Mouse (Mus musculus): ENCODE measurements around the gene Numa1. TPM values are rescaled to one million over a fixed set of nuclear protein-coding genes. Genes with fewer than 3 reads are reported as not detected.
"Not testable (repeated sequence)": the region's sequence is repeated elsewhere in the genome, so short reads cannot be mapped to it uniquely, and the experiment has no call there.

Gene Numa1
- 100 to 1,000 TPM; 101 to 112 TPM for total RNA-seq (2021)

DNA sequence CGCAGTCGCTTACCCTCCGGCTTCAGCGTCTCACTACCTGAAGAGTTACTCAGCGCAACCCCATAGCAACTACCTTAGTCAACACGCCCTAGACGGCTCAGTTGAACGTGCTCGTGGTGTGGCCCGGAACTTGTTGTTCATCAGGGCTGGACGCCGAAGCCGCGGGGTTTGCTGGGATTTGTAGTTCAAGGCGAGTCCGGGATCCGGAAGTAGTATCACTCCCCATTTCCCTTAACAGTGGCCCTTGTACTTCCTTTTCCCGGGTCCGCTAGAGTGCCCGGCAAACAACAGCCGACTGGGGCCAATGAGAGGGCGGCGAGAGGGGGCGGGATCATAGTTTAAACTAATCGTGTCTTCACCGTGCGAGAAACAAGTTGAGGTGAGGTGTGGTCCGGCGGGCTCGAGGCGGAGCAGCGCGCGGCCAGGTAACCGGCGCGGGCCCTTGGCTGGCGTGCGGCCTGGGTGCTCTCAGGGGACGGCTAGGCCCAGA is at the start of gene Numa1, which contains the start of gene Lrrc51:
Numa1 (plus strand) TSS at position 361 of the 490 bp plus-strand sequence.
Lrrc51 (minus strand) TSS at position 145 of the 490 bp plus-strand sequence.
- peak; percentile 96 to 97 for DNase-seq

DNA sequence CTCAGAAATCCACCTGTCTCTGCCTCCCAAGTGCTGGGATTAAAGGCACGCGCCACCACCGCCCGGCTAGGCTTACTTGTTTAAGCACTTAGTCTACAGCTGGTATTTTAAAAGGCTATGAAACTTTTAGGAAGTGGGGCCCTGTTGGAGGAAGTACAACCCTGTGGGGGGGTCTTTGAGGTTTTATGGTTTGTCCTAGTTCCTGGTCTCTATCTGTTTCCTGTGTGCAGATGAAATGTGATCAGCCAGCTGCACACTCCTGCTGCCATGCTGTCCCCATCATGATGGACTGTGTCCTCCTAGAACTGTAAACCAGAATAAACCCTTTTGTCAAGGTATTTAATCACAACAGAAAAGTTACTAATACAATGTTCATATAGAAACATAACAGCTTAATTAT is 49.8 kb upstream of the Numa1 start:
- DNase-seq = no peak

- DNase-seq = no peak
These were observed 47.6 kb upstream of the Numa1 start for GRCm38 (mm10) chr7:101886274-101886673.

GRCm38 (mm10) chr7:101888460-101888859 is 45.5 kb upstream of the Numa1 start:
- no peak for DNase-seq

DNA sequence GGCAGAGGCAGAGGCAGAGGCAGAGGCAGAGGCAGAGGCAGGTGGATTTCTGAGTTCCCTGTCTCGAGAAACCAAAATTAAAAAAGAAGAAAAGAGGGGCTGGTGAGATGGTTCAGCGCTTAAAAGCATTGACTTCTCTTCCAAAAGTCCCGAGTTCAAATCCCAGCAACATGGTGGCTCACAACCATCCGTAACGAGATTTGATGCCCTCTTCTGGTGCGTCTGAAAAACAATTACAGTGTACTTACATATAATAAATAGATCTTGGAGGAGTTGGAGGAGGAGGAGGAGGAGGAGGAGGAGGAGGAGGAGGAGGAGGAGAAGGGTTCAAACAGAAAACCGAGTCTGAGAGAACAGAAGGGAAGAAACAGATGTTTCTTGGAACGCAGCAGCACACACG is 38.2 kb upstream of the Numa1 start:
- DNase-seq = no peak

- DNase-seq = peak; percentile 95 to 96
These were observed 37.5 kb upstream of the Numa1 start for GRCm38 (mm10) chr7:101896104-101897066.

GRCm38 (mm10) chr7:101900331-101901097 is 33.4 kb upstream of the Numa1 start:
- DNase-seq = no peak

GRCm38 (mm10) chr7:101901969-101902368 is 31.9 kb upstream of the Numa1 start:
- DNase-seq = no peak

DNA sequence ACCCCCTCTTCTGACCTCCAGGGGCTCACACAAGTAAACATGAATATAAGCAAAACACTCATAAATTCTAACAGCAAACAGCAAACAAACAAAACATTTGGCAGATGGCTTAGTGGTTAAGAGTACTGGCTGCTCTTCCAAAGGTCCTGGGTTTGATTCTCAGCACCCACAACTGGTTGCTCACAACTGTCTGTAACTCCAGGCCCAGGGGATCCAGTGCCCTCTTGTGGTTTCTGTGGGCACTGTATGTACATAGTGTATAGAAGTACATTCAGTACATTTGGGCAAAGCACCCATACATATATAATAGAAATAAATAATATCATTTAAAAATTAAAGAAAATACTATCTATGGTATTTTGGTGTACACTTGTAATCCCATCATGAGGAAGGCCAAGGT is 31.1 kb upstream of the Numa1 start:
- no peak for DNase-seq

DNA sequence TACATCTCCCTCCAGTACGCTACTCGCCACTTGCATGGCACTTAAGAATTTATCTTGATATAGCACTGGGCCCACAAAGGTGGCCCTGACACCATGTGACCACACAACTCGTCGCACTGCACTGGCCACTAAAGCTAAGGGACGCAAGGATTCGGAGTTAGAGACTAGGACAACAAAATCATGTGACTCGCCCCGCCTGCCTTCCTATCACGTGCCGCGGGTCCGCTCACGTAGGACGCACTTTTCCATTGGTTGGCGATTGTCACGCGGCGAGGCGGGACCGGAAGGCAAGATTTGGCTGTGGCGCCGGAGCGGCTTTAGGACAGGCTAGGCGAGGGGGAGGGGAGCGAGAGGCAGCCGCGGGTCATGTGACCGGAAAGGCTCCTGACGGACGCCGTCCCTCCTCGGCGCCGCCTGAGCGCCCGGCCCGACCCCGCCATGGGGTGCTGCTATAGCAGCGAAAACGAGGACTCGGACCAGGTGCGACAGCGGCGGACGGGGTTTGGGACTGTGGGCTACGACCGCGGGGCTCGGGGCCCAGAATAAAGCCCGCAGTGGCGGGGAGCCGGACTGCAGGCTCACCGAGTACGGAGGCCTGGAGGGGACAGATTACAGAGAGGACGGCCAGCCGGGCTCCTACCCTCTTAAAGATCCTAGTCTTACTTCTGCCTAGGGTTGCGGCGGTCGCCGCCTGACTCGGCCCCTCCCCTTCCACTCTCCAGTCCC is 28.2 kb upstream of the Numa1 start, which contains the start of gene Lamtor1:
Lamtor1 (plus strand) TSS at position 344 of the 726 bp plus-strand sequence.
- DNase-seq = peak; percentile 100

- no peak for DNase-seq
These were observed 27.6 kb upstream of the Numa1 start, which contains the start of gene Tomt for GRCm38 (mm10) chr7:101906287-101906681. Tomt (minus strand) TSS chr7:101906359.

GRCm38 (mm10) chr7:101906696-101907095 is 27.2 kb upstream of the Numa1 start:
- no peak for DNase-seq

GRCm38 (mm10) chr7:101908367-101908766 is 25.5 kb upstream of the Numa1 start:
- DNase-seq = no peak

DNA sequence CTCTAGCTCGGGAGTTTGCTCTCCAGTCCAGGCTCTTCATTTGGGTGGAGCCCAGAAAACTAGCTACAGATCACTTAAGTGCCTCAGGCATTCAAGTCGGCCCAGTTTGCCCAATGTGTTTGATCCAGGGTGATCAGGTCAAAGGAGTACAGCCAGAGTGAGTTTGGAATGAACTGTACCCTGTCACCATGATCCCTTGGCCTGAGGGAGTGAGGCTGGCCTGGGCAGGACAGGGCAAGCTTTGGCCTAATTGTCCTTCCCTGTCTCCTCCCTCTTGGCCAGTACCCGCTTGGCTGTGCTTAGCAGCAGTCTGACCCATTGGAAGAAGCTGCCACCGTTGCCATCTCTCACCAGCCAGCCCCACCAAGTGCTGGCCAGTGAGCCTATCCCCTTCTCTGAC is 23.8 kb upstream of the Numa1 start:
- DNase-seq = no peak

DNA sequence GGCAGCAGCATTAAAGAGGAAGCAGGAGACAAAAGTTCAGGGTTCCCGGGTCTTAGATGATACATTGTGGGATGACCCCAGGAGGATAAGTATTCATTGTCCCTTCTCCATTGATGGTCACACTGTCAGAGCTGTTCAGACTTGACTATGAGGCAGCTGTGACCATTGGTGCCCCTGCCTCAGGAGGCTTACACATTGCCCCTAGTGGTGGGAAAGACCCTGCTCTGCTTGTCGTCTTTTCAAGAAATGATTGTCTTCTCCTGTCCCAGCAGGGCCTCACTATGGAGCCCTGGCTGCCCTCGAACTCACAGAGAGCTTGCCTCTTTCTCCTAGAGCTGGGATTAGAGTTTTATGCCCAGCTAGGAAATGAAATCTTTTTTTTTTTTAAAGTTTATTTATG is 21.9 kb upstream of the Numa1 start:
- no peak for DNase-seq

- peak in 1 of 2 experiments; percentile 54 for DNase-seq
These were observed 15.8 kb upstream of the Numa1 start for GRCm38 (mm10) chr7:101918071-101918470.

DNA sequence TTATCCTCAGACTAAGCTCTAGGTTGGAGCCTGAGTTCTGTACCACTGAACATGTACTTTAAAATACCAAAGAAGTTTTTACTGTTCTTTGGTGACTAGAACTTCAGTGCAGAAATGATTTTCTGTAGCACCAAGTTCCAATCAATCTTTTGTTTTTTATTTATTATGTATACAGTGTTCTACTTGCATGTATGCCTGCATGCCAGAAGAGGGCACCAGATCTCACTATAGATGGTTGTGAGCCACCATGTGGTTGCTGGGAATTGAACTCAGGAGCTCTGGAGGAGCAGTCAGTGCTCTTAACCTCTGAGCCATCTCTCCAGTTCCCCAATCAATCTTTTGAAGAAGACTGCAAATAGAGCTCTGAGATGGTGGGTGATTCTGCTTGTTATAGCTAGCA is 8.0 kb upstream of the Numa1 start:
- DNase-seq = not testable (repeated sequence)

GRCm38 (mm10) chr7:101928093-101928492 is 5.8 kb upstream of the Numa1 start:
- DNase-seq = no peak

DNA sequence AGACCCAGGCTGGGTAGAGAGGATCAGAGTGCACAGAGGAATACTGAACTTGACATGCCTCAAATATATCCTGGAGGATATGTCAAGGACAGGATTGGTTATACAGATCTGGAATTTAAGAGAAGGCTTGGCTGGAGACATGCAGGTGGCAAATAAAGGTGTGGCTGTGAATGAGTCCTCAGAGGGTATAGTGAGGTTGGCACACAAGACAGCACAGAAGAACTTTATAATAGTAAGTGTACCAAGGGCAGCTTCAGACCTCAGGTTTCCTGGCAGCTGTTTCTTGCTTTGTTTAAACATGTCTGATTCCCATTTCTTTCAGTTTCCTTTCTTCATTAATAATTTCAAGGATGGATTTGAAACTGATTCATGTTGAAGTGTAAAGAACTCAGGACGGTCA is 1.4 kb upstream of the Numa1 start:
- no peak for DNase-seq

DNA sequence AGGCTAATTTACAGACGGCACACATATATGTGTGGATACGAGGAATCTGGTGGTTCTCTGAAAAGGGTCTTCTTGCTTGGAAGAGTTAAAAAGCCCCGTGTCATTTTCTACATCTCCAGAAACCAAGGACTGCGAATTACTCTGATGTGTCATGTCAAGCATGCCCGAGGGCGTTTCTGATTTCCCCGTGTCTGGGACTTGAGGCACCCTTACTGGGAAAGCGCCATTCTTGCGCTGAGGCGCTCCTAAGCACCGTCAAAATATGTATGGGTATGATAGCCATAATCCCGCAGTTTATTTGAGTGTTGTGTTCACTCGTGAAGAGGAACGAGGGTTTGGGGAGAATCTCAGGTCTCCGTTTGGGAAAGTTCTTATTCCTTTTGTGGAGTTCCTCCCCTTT is 611 bp upstream of the Numa1 start:
- no peak for DNase-seq

DNA sequence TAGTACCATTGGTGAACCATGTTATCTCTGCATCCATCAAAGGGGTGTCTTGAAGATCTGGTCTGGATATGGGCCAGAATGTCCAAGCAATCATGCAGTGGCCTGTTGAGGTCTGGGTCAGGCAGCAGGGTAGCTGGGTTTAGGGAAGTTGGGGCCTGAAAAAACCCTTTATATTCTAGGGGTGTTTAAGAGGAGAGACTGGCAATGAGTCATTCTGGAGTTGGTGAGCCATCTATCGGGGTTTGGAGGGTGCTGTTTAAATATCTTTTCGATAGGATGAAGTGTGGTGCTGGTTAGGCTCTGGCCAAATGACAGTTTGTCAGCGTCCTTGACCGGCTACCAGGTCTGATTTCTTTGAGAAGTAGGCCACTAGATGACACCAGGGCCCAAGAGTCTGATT is 2.0 kb downstream of the Numa1 start:
- no peak for DNase-seq

- DNase-seq = no peak
These were observed 3.1 kb downstream of the Numa1 start for GRCm38 (mm10) chr7:101936996-101937395.
